Mouse (Mus musculus) E14TG2a.4 (cell line): ENCODE measurements around the gene Galnt13.
"Not testable (repeated sequence)": the region's sequence is repeated elsewhere in the genome, so short reads cannot be mapped to it uniquely, and the experiment has no call there.

Source experiments
- H3K27me3 ChIP-seq: 2 replicates; pipeline ENCODE4 v1.6.1; 2014; ENCODE audit warnings: low read length, control low read depth; ENCODE audit not compliant: insufficient read depth
- H3K36me3 ChIP-seq: 2 replicates; pipeline ENCODE4 v1.6.1; 2014; ENCODE audit warnings: low read length, control low read depth; ENCODE audit not compliant: insufficient read depth
- H3K4me1 ChIP-seq: replicated peaks from 2 replicates; pipeline ENCODE4 v1.6.1; 2014; ENCODE audit warnings: low read depth, low read length, control low read depth
- H3K4me3 ChIP-seq: replicated peaks from 2 replicates; pipeline ENCODE4 v1.5.1; 2014; ENCODE audit warnings: mild to moderate bottlenecking, low read length
- H3K9me3 ChIP-seq: 2 replicates; pipeline ENCODE4 v1.6.1; 2014; ENCODE audit warnings: low read length, control low read depth
- CTCF ChIP-seq: conservative IDR thresholded peaks from 2 replicates; pipeline ENCODE4 v1.5.1; 2014; ENCODE audit warnings: low read length
- NANOG ChIP-seq: IDR thresholded peaks from 2 replicates; pipeline ENCODE4 v1.6.1; 2014; ENCODE audit warnings: borderline replicate concordance, low read length, mixed read lengths
- POU5F1 ChIP-seq: IDR thresholded peaks from 2 replicates; pipeline ENCODE4 v1.6.1; 2014; ENCODE audit warnings: low read length, borderline replicate concordance

Gene Galnt13

DNA sequence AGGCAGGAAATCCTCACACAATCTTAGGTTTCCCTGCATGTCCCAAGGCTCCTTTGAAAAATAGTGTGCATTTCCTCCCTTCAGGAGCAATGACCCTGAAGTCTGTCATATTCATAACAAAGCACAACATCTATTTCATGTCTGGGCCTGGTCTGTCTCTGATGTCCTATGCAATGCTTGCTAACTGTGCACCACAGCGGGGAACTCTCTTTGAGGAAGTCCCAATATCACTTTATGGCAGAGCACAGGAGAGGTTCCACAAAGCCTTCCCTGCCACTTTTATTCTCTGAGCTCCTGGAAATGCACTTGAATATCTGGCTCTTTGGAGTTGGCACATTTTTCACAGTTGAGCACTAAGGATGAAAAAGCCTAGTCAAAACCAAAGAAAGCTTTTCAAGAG is 547.7 kb downstream of the Galnt13 start:
- Histone ChIP-seq H3K36me3 (no peaks in the 10 kb centered on the region), H3K4me3 (no peak overlapping the region), H3K27me3 (no peaks in the 10 kb centered on the region), H3K9me3 (no peaks in the 10 kb centered on the region), H3K4me1 (no peaks in the 10 kb centered on the region)
- no peak for TF ChIP-seq CTCF
- no peak for TF ChIP-seq NANOG
- TF ChIP-seq POU5F1: no peak

- not testable (repeated sequence) for H3K36me3 ChIP-seq, H3K27me3 ChIP-seq, H3K9me3 ChIP-seq, H3K4me3 ChIP-seq, H3K4me1 ChIP-seq
These were observed 586.4 kb downstream of the Galnt13 start for GRCm38 (mm10) chr2:55022539-55022938.

DNA sequence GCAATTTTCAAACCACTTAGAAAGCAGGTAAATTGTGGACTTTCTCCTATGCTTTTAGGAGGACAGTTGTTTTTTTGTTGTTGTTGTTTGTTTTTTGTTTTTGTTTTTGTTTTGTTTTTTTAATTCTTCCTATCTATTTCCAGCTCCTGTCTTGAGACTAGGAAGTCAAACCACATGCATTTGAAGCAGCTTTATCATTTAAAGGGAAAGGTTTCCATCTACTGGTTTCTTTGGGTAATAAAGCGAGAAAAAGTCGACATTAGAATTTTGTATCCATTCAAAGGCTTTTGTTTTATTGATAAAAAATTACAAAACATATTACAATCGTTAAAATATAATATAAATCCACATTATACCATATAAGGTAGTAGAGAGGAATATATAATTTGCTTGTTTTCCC is 598.5 kb downstream of the Galnt13 start:
- no peaks in the 10 kb centered on the region for H3K27me3 ChIP-seq
- no peaks in the 10 kb centered on the region for H3K36me3 ChIP-seq
- no peak for TF ChIP-seq POU5F1
- TF ChIP-seq CTCF: no peak
- no peak for TF ChIP-seq NANOG
- H3K4me3 ChIP-seq: no peak overlapping the region
- no peaks in the 10 kb centered on the region for H3K4me1 ChIP-seq
- H3K9me3 ChIP-seq: no peaks in the 10 kb centered on the region

DNA sequence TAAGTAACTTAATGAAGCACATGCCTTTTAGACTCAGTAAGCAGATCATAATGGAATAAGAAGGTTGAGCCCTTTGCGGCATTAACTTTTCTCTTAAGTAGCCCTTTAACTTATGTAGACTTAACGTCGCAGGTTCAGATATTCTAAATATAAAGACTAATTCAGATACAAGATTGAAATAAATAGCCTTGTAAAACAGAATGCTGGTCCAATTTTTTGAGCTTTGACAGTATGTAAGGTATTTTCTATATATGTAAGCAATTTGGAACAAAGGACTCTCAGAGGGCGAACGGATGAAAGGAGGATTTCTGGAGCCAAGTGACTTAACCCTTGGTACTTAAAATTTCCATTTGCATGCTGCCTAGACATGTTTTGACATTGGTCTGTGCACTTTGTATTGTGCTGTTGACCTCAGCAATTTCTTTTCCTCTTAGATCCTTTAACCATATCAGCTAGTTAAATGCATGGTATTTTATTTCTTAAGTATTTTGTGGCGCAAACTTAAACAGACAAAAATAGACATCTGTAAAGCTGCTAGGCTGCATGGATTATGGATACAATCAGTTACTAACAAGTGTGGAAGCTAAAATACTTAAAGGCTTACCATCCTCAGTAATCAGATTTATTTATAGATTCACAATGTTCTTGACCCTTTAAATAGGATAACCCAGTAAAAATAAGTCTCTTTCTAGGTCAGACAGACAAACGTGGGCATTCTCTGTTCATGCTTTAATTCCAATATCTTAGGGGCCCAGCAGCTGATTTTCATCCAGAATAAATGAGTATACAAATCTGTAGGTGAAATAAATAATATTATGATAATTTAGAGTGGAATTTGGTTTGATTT is 629.6 kb downstream of the Galnt13 start:
- Histone ChIP-seq H3K4me1 (no peaks in the 10 kb centered on the region), H3K4me3 (no peak overlapping the region), H3K36me3 (no peaks in the 10 kb centered on the region), H3K27me3 (no peaks in the 10 kb centered on the region), H3K9me3 (no peaks in the 10 kb centered on the region)
- TF ChIP-seq NANOG: no peak
- no peak for TF ChIP-seq CTCF
- TF ChIP-seq POU5F1: no peak

GRCm38 (mm10) chr2:55085580-55085979 is 649.5 kb downstream of the Galnt13 start:
- Histone ChIP-seq H3K9me3 (no peaks in the 10 kb centered on the region), H3K36me3 (no peaks in the 10 kb centered on the region), H3K4me3 (no peak overlapping the region), H3K27me3 (no peaks in the 10 kb centered on the region), H3K4me1 (no peaks in the 10 kb centered on the region)
- TF ChIP-seq POU5F1 (no peak), CTCF (no peak), NANOG (no peak)

- Histone ChIP-seq H3K36me3 (no peaks in the 10 kb centered on the region), H3K4me3 (no peak overlapping the region), H3K9me3 (no peaks in the 10 kb centered on the region), H3K4me1 (no peaks in the 10 kb centered on the region), H3K27me3 (no peaks in the 10 kb centered on the region)
- TF ChIP-seq NANOG (no peak), CTCF (no peak), POU5F1 (no peak)
These were observed 651.9 kb downstream of the Galnt13 start for GRCm38 (mm10) chr2:55088034-55088433.

DNA sequence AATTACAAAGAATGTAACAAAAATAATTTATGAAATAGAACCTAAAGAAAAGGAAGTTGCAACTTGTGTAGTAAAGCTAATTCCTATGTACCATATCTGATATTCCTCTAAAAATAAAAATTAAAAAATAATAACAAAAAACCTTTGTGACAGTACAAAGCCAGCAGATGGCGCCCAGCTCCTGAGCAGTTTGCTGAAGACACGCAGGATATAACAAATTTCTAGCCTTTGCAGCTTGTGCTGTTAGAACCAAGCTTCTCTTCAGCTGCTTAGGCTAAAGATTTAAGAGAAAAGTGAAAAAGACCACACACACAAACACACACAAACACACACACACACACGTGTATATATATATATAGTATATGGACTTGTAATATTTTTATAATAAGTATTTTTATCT is 654.2 kb downstream of the Galnt13 start:
- Histone ChIP-seq H3K9me3 (no peaks in the 10 kb centered on the region), H3K27me3 (no peaks in the 10 kb centered on the region), H3K36me3 (no peaks in the 10 kb centered on the region), H3K4me1 (no peaks in the 10 kb centered on the region), H3K4me3 (no peak overlapping the region)
- TF ChIP-seq CTCF (peak; percentile 32), POU5F1 (no peak)

DNA sequence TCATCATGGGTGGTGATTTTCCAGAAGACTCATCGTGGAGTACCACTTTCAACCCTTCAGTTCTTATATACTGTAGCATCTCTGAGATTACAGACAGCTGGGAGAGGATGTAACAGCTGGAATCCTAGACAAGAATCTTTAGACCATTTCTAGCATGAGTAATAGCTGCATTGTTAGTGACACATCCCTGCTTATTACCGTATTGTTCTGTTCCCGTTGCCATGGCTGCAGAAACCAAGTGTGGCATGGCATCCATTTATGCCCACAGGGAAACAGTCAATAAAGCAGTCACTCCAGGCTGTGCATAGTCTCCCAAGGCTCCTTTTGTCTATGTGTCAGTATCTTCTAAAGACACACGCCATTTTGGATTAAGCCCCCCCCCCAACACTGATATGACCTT is 655.4 kb downstream of the Galnt13 start:
- Histone ChIP-seq H3K27me3 (no peaks in the 10 kb centered on the region), H3K36me3 (no peaks in the 10 kb centered on the region), H3K4me1 (no peaks in the 10 kb centered on the region), H3K9me3 (no peaks in the 10 kb centered on the region), H3K4me3 (no peak overlapping the region)
- TF ChIP-seq POU5F1: no peak
- TF ChIP-seq NANOG: no peak
- no peak for TF ChIP-seq CTCF

DNA sequence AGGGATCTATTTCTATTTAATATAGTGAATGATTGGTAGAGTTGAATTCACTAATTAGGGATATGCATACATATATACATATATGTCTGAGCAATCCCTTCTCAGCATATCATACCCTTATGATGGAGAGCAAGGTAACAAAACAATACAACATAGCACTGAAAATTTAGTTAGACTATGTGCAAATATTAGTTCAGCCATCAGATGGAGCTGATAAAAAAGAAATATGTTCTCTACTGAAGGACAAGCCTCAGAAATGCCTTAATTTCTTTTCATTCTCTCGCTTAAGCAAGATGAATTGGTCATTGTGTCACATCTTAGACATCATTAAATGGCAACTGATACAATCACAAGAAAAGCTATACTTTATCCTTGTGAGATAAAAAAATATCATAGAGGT is 663.0 kb downstream of the Galnt13 start:
- Histone ChIP-seq H3K36me3 (no peaks in the 10 kb centered on the region), H3K27me3 (no peaks in the 10 kb centered on the region), H3K4me3 (no peak overlapping the region), H3K4me1 (no peaks in the 10 kb centered on the region), H3K9me3 (no peaks in the 10 kb centered on the region)
- no peak for TF ChIP-seq NANOG
- TF ChIP-seq POU5F1: no peak
- TF ChIP-seq CTCF: no peak
